Mouse (Mus musculus) liver, embryonic 16.5 days (tissue): ENCODE results near the gene Lbx2. TPM values are rescaled to one million over a fixed set of nuclear protein-coding genes. Genes with fewer than 3 reads are reported as not detected.
A peak's percentile ranks its signal among the peaks of the same experiment; 100 is the strongest.

Experiments
- ATAC-seq: fragments of 200-750 bp; cut with Nextera tagmentation; 2 replicates; pipeline ENCODE4 v1.8.0; 2017; ENCODE audit warnings: low read depth, mild to moderate bottlenecking, moderate number of reproducible peaks, moderate library complexity
- H3K27ac ChIP-seq: fragments of 300-500 bp; sonication (generic); 2 replicates; pipeline ENCODE4 v1.5.1; 2014; ENCODE audit warnings: mild to moderate bottlenecking, low read length
- H3K27me3 ChIP-seq: fragments of 300-500 bp; sonication (generic); 2 replicates; pipeline ENCODE4 v1.6.1; 2014; ENCODE audit warnings: low read depth, low read length, mixed read lengths; ENCODE audit not compliant: control insufficient read depth, insufficient read depth
- H3K36me3 ChIP-seq: fragments of 300-500 bp; sonication (generic); 2 replicates; pipeline ENCODE4 v1.6.1; 2014; ENCODE audit warnings: mild to moderate bottlenecking; ENCODE audit not compliant: control insufficient read depth, insufficient read depth
- H3K4me1 ChIP-seq: fragments of 300-500 bp; sonication (generic); 2 replicates; pipeline ENCODE4 v1.6.1; 2014; ENCODE audit warnings: low read depth, low read length, mixed read lengths; ENCODE audit not compliant: control insufficient read depth
- H3K4me2 ChIP-seq: fragments of 300-500 bp; sonication (generic); 2 replicates; pipeline ENCODE4 v1.6.1; 2014; ENCODE audit warnings: low read depth, low read length, mixed read lengths
- H3K4me3 ChIP-seq: fragments of 300-500 bp; sonication (generic); 2 replicates; pipeline ENCODE4 v1.5.1; 2014; ENCODE audit warnings: low read depth, mild to moderate bottlenecking, low read length
- H3K9ac ChIP-seq: fragments of 300-500 bp; sonication (generic); 2 replicates; pipeline ENCODE4 v1.6.1; 2014; ENCODE audit warnings: low read depth, low read length
- H3K9me3 ChIP-seq: fragments of 300-500 bp; sonication (generic); replicated peaks from 2 replicates; pipeline ENCODE4 v1.6.1; 2016; ENCODE audit warnings: low read length; ENCODE audit not compliant: control insufficient read depth
- WGBS: fragments of 180-500 bp; shearing (Covaris S2); extraction: QIAGEN DNeasy Blood & Tissue Kit; methylation state at CpG from one replicate; pipeline ENCODE4 v1.1.7; 2014; ENCODE audit not compliant: insufficient replicate concordance; 5-methylcytosine and 5-hydroxymethylcytosine counted together
- polyA plus RNA-seq: library from polyadenylated mRNA; unstranded; fragments of >200 nt; fragmentation: Nextera tagmentation; extraction: Ambion mirVana; gene quantifications from 2 replicates; pipeline ENCODE4 v1.2.1, GENCODE M21; 2015

Gene Lbx2
- polyA plus RNA-seq, 1 experiment from 2014 or later: 0.25 TPM

DNA sequence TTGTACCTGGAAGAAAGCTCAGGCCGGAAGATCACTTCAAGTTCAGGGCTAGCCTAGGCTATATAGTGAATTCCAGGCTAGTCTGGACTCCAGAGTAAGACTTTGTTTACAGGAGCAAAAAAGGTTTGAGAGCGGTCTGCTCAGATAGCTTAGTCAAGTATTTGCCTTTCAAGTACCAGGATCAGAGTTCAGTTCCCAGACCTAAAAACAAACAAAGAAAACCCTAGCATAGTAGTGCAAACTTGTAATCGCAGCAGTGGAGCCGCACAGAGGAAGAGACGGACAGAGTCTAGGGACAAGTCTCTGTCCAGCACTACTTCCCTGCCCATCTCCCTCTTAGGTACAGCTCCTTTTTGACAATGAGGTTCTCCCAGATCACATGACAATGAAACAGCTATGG, 6.0 kb upstream of the Lbx2 start:
- H3K4me3 ChIP-seq: no peak overlapping the region
- H3K27me3 ChIP-seq: peaks cover 41% of the 10 kb centered on the region
- no peak for ATAC-seq
- H3K4me1 ChIP-seq: peaks cover 11% of the 10 kb centered on the region
- H3K4me2 ChIP-seq: no peak overlapping the region
- WGBS: 75% methylated on average over 5 of the region's 5 CpGs
- H3K9ac ChIP-seq: no peak overlapping the region
- H3K9me3 ChIP-seq: no peaks in the 10 kb centered on the region
- H3K36me3 ChIP-seq: peaks cover 2% of the 10 kb centered on the region; the same call in 1 of the 2 replicates
- no peak overlapping the region for H3K27ac ChIP-seq

DNA sequence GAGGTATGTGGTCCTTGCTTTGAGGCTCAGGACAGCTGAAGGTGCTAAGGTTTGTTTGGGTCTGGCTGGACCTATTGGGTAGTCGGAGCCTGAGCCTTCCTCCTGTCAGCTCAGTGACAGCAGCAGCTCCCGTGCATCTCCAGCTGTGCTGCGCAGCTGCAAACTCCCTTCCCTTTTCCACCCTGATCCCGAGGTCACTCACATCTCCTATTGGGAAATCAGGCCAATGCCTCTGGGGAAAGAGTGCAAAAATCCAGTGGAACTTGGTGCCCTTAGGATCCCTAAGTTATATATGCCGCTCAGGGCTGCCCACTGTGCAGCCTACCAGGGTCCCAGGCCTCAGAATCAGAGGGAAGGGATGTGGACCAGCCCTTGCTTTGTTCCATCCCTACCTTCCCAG, 2.7 kb upstream of the Lbx2 start:
- ATAC-seq: no peak

DNA sequence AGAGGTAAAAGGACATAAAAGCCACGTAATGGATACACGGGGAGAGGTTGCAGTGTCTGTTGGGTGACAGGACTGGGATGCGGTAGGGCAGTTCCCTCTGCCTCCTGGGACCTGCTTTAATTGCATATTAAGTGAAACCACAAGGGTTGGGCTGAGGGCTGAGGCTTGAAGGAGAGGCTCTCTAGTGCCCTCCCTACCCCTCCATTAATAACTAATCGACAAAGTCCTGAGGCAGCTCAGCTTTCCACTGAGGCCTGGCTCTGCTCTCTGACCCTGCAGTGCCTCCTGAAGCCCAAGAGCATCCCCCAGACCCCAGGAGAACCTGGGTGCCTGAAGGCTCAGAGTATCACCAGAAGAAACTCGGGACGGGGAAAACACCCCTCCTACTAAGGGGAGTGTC, 1.7 kb upstream of the Lbx2 start:
- H3K36me3 ChIP-seq: peaks cover 2% of the 10 kb centered on the region; the same call in 1 of the 2 replicates
- no peaks in the 10 kb centered on the region for H3K9me3 ChIP-seq
- ATAC-seq: no peak
- WGBS: 17% methylated on average over 6 of the region's 6 CpGs
- no peak overlapping the region for H3K9ac ChIP-seq
- H3K4me3 ChIP-seq: no peak overlapping the region
- no peaks in the 10 kb centered on the region; the same call in none of the 2 replicates for H3K4me1 ChIP-seq
- no peak overlapping the region for H3K27ac ChIP-seq
- H3K4me2 ChIP-seq: no peak overlapping the region
- H3K27me3 ChIP-seq: peaks cover 66% of the 10 kb centered on the region

More for the DNA sequence above, 2.7 kb upstream of the Lbx2 start:
- H3K9ac ChIP-seq: no peak overlapping the region
- 48% methylated on average over 5 of the region's 5 CpGs for WGBS
- peaks cover 2% of the 10 kb centered on the region; the same call in 1 of the 2 replicates for H3K36me3 ChIP-seq
- peaks cover 58% of the 10 kb centered on the region for H3K27me3 ChIP-seq
- H3K9me3 ChIP-seq: no peaks in the 10 kb centered on the region
- H3K4me1 ChIP-seq: peaks cover 8% of the 10 kb centered on the region
- no peak overlapping the region for H3K4me2 ChIP-seq
- H3K4me3 ChIP-seq: no peak overlapping the region
- no peak overlapping the region for H3K27ac ChIP-seq

DNA sequence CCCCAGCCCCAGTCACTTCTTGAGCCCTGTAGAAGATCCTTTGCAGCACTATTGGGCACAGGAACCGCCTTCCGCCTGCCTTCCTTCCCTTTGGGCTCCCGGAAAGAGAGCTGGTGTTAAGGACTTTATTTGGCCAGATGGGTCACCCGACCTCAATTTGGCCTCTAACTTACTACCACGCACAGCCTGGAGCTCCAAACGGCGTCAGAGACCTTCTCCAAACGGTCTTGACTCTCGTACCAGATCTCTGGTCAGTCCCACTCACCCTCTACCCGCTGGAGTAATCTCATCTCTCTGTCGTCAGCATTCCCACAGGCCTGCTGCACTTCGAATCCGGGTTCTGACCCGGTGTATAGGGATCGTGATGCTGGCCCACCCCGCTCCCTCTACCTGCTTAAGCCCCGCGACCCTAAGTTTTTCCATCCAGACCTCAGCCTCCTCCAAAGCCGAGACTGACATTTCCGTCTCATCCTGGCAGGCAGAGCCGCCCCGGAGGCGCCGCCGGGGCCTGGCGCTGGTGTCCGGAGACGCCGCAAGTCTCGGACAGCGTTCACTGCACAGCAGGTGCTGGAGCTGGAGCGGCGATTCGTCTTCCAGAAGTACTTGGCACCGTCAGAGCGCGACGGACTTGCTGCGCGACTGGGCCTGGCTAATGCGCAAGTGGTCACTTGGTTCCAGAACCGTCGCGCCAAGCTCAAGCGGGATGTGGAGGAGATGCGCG, 1.2 kb downstream of the Lbx2 start:
- ATAC-seq: no peak
- H3K4me3 ChIP-seq: peak overlapping the region; percentile 10
- no peaks in the 10 kb centered on the region; the same call in 1 of the 2 replicates for H3K4me1 ChIP-seq
- H3K27me3 ChIP-seq: peaks cover 79% of the 10 kb centered on the region
- 3% methylated on average over 47 of the region's 47 CpGs for WGBS
- H3K9me3 ChIP-seq: no peaks in the 10 kb centered on the region
- no peak overlapping the region for H3K9ac ChIP-seq
- no peak overlapping the region for H3K27ac ChIP-seq
- H3K4me2 ChIP-seq: peak overlapping the region; percentile 28
- H3K36me3 ChIP-seq: no peaks in the 10 kb centered on the region

DNA sequence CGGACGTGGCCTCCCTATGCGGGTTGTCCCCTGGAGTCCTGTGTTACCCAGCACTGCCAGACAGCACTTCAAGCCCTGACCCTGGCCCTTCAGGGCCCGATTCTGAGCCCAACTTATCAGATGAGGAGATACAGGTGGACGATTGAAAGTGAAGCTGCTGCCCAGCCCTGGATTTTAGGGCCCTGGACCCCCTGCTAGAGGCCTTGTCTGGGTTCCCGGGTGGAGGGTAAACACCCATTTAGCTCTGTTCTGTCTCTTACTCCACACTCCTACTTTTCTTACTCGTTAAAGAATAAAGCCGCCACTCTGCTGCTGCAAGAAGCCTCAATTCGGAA, 1.7 kb downstream of the Lbx2 start:
- ATAC-seq: no peak
- Histone ChIP-seq H3K9ac (no peak overlapping the region), H3K4me2 (0 out of 2 replicates have a peak overlapping the region, but pooled peaks have one; percentile 28), H3K27me3 (peaks cover 80% of the 10 kb centered on the region), H3K36me3 (no peaks in the 10 kb centered on the region), H3K9me3 (no peaks in the 10 kb centered on the region), H3K4me3 (peak overlapping the region; percentile 10; the same call in 1 of the 2 replicates), H3K4me1 (no peaks in the 10 kb centered on the region; the same call in 1 of the 2 replicates), H3K27ac (no peak overlapping the region)
- 20% methylated on average over 9 of the region's 9 CpGs for WGBS

DNA sequence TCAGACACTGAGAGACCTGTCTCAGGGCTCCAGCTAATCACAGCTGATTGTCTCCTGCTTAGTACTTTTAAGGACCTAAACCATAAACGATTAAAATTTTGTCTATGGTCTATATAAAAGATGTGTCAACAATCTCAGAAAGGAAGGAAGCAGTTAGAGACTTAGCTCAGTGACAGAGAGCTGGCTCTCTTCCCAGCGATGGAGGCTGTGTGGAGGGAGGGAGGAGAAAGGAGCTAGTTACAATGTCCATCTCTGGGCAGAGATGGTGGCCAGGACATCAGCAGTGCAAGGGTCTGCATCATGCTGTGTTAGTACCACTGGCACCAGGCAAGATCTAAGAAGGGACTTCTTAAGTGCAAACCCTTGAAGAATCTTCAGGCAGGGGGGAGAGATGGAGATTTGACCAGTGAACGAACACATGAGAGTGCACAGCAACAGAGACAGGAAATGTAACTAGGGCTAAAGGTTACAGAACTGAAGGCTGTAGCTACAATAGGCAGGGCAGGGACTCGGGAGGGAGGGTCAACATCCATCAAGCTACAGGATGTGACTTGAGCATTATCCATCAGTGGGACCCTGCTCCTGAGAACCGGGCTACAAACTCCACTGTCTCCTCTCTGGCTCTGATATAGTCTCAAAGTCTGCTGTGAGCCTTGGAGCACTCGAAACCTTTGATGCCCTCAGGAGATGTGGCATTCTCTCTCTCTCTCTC, 6.4 kb downstream of the Lbx2 start:
- Histone ChIP-seq H3K27me3 (peaks cover 33% of the 10 kb centered on the region), H3K27ac (no peak overlapping the region), H3K4me1 (no peaks in the 10 kb centered on the region), H3K36me3 (no peaks in the 10 kb centered on the region), H3K9me3 (0 out of 2 replicates have a peak, but pooled peaks cover 2% of the 10 kb centered on the region), H3K4me2 (no peak overlapping the region), H3K9ac (no peak overlapping the region), H3K4me3 (no peak overlapping the region)
- WGBS: 20% methylated on average over 6 of the region's 6 CpGs
- 0 out of 2 replicates have a peak, but pooled peaks have one; percentile 37 for ATAC-seq

DNA sequence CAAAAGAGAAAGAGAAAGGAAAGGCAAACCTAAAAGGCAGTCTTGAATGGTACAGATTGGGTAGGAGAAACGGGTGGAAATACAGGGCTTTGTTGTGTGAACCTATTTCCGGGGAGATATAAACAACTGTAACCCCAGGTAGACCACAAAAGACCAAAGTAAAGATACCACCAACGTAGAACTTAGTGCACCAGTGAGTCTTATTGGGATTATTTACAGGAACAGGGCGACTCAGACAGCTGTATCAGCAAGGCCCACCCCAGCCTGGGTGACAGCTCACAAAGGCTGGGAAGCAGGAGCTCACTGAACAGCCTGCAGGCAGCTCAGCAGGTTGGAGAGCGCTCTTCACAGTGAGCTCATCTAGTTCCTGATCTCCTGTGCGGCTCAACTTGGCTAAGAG, 9.8 kb downstream of the Lbx2 start:
- WGBS: 45% methylated on average over 6 of the region's 6 CpGs
- ATAC-seq: no peak
- Histone ChIP-seq H3K4me2 (no peak overlapping the region), H3K4me1 (peaks cover 6% of the 10 kb centered on the region), H3K4me3 (no peak overlapping the region), H3K36me3 (no peaks in the 10 kb centered on the region), H3K27me3 (peaks cover 3% of the 10 kb centered on the region; the same call in 1 of the 2 replicates), H3K9ac (no peak overlapping the region), H3K27ac (no peak overlapping the region), H3K9me3 (0 out of 2 replicates have a peak, but pooled peaks cover 2% of the 10 kb centered on the region)

DNA sequence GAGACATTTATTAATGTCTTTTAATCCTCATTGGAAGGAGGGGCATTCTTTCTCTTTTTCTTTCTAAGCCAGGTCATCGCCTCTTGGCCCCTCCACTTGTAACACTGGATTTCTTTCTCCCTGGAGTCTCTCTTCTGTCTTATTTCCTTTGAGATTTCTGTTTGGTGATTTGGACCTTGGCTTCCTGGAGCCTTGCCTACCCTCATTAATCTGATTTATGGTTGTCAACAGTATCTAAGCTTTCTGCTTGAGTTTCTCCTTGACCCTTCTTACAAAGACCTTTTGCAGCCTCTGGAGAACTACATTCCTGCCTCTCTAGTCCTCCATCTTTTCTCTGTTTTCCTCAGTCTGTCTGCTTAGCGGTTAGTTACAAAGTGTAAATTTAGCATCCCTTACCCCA, 12.2 kb downstream of the Lbx2 start:
- Histone ChIP-seq H3K36me3 (no peaks in the 10 kb centered on the region), H3K27ac (no peak overlapping the region), H3K4me3 (no peak overlapping the region), H3K4me1 (peaks cover 24% of the 10 kb centered on the region), H3K9ac (no peak overlapping the region), H3K9me3 (0 out of 2 replicates have a peak, but pooled peaks cover 2% of the 10 kb centered on the region), H3K27me3 (no peaks in the 10 kb centered on the region; the same call in 1 of the 2 replicates), H3K4me2 (no peak overlapping the region)
- 54% methylated on average over 2 of the region's 2 CpGs for WGBS
- no peak for ATAC-seq

DNA sequence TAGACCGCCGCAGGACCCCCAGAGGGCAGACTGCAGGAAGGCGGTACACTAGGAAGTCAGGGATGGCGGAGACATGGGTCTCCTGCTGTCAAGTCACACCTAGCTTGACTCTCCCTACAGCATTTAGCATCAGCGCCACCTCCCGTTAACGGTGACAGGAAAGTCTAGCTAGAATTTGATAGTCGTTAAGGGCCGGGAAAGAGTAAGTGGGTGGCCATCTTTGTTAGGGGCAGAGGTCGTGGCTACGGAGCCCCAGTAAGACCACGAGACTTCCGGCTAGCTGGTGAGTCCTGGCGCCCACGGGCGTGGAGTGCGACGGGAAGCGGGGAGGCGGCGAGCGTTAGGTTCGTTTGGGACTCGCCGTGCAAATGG, 15.1 kb downstream of the Lbx2 start, which contains the start of the genes Ccdc142 and Gm42688:
Gene Ccdc142, plus strand, starts transcription at position 286 of the 372 bp plus-strand sequence.
Gene Gm42688, plus strand, starts transcription at position 302 of the 372 bp plus-strand sequence.
- Histone ChIP-seq H3K36me3 (no peaks in the 10 kb centered on the region), H3K9ac (peak within 1 kb of the TSS; percentile 90), H3K27ac (peak within 1 kb of the TSS; percentile 85), H3K4me2 (peak within 1 kb of the TSS; percentile 100), H3K4me3 (peak within 1 kb of the TSS; percentile 86), H3K9me3 (no peaks in the 10 kb centered on the region), H3K4me1 (peaks cover 24% of the 10 kb centered on the region), H3K27me3 (no peaks in the 10 kb centered on the region; the same call in 1 of the 2 replicates)
- WGBS: under 1% methylated on average over 25 of the region's 25 CpGs
- ATAC-seq: peak; percentile 83
